Mouse (Mus musculus) thymus, postnatal 4 days (tissue): ENCODE results near the gene Krtap1-5.
"Not testable (repeated sequence)": the region's sequence is repeated elsewhere in the genome, so short reads cannot be mapped to it uniquely, and the experiment has no call there.

Source experiments
- DNase-seq: peaks from one replicate; pipeline ENCODE4 v3.0.0; 2021

Gene Krtap1-5

DNA sequence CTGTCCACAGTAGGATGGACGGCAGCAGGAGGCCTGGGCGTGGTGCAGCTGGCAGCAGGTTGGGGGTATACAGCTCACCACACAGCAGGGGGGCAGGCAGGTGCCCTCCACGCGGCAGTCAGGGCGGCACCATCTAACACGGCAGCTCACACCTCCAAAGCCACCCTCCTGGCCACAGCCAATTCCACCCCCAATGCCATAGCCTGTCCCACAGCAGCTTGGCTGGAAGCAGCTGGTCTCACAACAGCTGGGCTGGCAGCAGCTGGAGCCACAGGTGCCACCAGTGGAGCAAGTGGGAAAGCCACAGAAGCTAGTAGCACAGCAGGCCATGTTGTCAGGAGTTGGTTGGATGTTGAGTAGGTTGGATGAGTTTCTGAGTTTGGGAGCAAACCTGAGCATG lies at the start of gene Krtap1-5:
TSS of gene Krtap1-5 (minus strand) at position 381 of the 400 bp plus-strand sequence.
- no peak for DNase-seq

DNA sequence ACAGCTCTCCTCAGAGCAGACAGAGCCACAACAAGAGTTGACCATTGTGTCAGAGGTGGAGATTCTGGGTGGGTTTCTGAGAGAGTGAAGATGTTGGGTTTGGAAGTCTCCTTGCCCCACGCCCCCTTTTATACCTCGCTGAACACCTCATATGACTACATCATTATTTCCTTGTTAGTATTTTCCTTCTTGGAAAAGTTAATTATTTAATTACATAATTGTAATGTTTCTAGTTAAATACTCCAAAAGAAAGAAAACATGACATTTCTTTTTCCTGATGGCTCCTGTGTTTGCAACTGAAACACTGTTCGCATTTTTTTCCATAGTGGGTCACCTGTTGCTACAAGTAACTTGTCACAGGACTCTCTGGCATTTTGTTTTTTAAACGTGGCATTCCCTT lies 47.3 kb upstream of the Krtap1-5 start, which contains the start of gene Krtap4-1:
TSS of gene Krtap4-1 (minus strand) at position 101 of the 400 bp plus-strand sequence.
- no peak for DNase-seq

DNA sequence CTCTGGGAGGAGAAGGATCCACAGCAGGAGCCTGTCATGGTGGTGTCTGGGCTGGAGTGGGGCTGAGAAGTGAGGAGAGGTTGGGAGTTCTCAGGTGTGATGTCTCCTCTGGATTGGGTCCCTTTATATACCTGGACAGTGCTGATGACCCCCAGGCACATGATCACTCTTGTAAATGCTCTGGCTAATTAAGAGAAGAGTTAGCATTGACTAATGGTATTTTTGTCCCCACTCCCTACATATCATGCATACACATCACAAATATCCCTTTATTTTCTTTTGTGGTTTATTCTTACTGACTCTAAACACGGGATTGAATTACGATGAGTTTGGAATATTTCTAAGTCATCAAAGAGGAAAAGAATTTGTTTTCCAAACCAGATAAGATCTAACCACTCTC lies 39.5 kb upstream of the Krtap1-5 start, which contains the start of gene Gm11562:
TSS of gene Gm11562 (minus strand) at position 101 of the 400 bp plus-strand sequence.
- DNase-seq = no peak

DNA sequence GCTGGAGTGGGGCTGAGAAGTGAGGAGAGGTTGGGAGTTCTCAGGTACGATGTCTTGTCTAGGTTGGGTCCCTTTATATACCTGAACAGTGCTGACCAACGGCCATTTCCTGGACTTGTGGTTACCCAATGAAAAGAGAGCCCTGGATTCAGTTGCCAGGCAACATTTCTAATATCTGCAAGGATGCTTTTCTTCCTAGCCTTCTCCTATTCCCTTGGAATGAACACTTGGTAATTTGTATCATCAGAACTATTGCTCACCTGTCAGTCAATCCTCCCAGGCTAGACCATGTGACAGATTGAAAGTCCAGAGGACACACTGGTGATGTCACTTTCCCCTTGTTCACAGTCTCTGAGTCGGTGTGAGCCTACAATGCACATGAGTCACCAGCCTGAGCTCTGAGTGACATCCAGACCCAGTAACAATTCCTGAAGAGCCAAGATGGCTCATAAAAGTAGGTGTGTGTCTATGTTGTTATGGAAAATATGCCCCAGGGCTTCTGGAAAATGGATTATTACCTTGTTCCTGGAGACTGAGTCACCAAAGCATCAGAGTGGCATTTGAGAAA lies 34.1 kb upstream of the Krtap1-5 start, which contains the start of gene Krtap2-4:
TSS of gene Krtap2-4 (minus strand) at position 51 of the 568 bp plus-strand sequence.
- no peak for DNase-seq

DNA sequence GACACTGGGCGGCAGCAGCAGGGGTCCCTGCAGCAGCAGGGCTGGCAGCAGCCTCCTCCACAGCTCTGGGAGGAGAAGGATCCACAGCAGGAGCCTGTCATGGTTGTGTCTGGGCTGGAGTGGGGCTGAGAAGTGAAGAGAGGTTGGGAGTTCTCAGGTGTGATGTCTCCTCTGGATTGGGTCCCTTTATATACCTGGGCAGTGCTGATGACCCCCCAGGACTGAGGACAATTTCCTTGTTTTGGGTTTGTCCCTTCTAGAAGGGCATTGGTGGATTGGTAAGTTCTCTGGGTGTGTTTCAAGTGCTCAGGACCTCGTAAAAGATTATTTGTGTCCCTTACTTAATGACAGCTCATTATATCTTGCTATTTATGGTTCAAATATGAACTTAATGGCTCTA lies 29.3 kb upstream of the Krtap1-5 start, which contains the start of gene Gm11937:
TSS of gene Gm11937 (minus strand) at position 101 of the 400 bp plus-strand sequence.
- DNase-seq = not testable (repeated sequence)

DNA sequence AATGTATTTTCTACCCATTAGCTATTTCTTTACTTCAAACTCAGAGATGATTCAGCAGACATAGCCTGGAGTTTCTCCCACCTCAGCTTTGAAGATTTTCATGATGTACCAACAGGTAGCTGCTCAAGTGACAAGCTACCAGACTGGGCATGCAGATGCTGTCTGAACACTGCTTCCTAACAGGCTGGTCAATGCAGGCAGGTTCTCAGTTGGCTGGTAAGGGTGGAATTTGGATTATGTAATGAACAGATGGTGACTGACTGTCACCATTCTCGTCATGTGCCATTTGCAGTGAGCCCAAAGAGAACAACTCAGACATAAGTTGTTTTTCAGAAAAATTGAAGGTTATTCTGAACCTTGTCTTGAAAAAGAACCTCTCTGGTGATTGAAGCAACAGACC lies 28.3 kb upstream of the Krtap1-5 start:
- DNase-seq = no peak

DNA sequence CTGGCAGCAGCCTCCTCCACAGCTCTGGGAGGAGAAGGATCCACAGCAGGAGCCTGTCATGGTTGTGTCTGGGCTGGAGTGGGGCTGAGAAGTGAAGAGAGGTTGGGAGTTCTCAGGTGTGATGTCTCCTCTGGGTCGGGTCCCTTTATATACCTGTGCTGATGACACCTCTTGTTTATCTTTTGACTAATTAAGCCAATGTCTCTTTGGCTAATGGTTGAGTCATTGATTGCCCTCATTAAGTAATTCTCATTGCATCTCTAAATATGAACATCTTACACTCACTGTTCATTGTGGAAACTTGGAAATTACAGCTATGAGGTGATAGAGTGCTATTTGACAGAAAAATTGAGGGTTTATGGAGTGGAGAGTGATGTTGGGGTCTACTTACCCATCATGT lies 22.4 kb upstream of the Krtap1-5 start, which contains the start of gene Gm11938:
TSS of gene Gm11938 (minus strand) at position 101 of the 400 bp plus-strand sequence.
- DNase-seq = not testable (repeated sequence)

DNA sequence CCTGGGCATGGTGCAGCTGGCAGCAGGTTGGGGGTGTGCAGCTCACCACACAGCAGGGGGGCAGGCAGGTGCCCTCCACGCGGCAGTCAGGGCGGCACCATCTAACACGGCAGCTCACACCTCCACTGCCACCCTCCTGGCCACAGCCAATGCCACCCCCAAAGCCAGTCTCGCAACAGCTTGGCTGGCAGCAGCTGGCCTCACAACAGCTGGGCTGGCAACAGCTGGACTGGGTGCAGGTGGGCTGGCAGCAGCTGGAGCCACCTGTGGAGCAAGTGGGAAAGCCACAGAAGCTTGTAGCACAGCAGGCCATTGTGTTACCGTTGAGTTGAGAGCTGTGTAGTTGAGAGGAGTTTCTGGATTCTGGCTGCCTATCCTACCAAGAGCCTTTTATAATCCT lies 16.9 kb upstream of the Krtap1-5 start, which contains the start of gene Krtap9-3:
TSS of gene Krtap9-3 (minus strand) at position 364 of the 400 bp plus-strand sequence.
- not testable (repeated sequence) for DNase-seq

DNA sequence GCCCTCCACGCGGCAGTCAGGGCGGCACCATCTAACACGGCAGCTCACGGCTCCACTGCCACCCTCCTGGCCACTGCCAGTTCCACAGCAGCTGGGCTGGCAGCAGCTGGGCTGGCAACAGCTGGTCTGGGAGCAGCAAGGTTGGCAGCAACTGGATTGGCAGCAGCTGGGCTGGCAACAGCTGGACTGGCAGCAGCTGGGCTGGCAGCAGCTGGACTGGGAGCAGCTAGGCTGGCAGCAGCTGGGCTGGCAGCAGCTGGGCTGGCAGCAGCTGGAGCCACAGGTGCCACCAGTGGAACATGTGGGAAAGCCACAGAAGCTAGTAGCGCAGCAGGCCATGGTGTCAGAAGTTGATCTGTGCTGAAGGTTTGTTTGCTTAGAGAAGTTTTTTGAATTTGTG lies 10.2 kb upstream of the Krtap1-5 start, which contains the start of gene Krtap1-3:
TSS of gene Krtap1-3 (minus strand) at position 359 of the 400 bp plus-strand sequence.
- no peak for DNase-seq

DNA sequence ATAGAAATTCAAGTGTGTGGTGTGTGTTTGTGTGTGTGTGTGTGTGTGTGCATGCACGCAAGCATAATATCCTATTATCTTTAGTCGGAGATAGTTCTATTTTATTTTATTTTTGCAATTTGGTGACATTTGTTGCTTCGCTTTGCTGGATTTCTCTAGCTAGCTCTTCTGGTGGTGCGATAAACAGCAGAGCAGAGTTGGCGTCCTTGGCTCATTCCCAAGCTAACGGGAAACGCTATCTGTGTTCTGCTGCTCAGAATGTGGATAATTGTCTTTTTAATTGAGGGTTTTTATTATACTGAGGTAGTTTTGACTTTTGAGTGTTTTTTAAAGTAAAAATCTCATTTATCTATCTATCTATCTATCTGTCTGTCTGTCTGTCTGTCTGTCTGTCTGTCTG lies 4.3 kb upstream of the Krtap1-5 start:
- no peak for DNase-seq

DNA sequence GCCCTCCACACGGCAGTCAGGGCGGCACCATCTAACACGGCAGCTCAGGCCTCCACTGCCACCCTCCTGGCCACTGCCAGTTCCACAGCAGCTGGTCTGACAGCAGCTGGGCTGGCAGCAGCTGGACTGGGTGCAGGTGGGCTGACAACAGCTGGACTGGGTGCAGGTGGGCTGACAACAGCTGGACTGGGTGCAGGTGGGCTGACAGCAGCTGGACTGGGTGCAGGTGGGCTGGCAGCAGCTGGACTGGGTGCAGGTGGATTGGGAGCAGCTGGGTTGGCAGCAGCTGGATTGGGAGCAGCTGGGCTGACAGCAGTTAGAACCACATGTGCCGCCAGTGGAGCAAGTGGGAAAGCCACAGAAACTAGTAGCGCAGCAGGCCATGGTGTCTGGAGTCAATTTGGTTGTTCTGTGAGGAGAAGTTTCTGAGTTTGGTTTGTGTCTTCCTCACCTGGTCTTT lies 2.5 kb upstream of the Krtap1-5 start, which contains the start of gene Krtap1-4:
TSS of gene Krtap1-4 (minus strand) at position 410 of the 460 bp plus-strand sequence.
- DNase-seq = no peak

DNA sequence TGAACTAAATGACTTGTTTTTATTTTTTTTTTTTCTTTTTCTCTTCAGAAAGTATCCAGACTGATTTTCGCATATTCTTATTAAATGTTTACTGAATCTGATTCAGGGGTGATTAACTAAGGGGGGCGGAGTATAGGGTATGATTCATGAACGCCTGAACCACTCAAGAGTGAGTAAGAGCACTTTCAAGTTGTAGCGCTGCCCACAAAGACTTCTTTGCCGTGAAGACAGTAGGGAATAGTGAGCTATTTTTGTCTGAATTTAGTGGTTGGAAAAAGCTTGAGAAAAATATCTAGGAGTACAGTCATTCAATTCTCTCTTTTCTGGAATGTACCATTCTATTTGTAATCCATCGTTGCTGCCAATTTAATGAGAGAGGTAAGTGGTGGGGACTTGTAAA lies 748 bp upstream of the Krtap1-5 start:
- DNase-seq = no peak

DNA sequence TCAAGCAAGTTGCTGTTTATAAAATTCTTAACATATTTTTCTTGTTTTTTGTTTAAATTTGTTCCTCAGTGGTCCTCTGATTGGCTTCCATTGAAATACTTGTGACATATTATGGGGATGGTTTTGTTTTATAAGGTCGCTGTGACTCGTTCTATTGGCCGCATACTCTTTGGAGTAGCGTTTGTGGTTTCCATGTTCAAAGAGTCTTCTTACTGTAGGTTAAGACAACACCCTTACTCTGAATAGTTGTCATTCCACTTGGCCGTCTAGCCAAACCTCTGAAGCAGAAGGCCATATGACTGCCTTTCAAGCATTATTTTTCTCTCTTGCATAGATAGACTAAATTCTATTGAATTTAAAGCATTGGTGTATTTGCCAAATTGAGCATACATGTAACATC lies 235 bp upstream of the Krtap1-5 start:
- no peak for DNase-seq

DNA sequence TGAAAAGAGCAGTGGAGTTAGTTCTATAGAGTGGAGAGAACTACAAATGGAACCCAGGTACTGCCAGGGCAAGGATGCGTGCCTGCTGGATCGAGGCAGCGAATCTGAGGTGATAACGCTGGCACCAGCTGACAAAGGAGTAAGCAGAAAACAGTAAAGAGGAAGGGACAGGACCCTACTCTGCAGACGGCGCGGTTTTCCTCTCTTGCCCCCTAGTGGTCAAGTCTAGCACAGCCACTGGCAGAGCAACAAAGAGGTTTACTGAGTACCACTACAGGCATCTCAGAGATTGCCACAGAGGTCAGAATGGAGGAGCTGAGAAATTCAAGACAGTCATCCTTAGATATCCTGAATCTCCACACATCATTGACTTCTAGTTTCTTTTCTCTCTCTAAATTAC lies 6.7 kb downstream of the Krtap1-5 start:
- peak; percentile 78 for DNase-seq

DNA sequence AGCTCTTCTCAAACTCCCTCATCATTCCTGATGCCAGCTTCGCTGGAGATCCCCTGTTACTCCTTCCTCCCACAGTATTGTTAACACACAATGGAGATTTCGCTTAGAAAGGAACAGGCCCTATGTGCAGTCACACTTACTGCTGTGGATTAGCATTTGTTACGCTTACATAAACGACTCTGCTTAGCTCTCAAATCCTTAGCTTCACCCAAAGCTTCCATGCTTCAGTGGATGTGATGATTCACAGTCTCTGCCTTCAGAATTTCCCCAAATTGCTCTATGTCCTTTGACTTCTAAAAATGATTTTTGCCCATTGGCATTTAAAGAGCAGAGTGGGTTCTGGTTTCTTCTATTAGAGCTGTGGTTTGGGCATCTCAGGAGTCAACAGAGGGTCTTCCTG lies 7.7 kb downstream of the Krtap1-5 start:
- DNase-seq = no peak

DNA sequence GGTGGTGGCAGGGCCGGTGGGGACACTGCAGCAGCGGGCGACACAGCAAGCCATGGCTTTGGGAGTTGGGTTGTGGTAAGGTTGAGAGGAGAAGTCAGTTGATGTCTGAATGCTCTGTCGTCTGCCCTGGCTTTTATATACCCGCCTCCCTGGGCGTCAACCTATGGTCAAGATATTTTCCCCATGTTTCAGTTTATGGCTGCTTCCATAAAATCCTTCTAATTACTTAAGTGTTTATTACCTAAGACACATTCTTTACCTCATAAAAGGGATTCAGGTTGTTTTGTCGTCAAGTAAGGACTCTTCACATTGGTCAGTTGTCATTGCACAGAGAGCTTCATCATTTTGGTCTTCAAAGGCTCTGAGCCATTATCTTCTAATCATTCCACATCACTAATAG lies 14.3 kb downstream of the Krtap1-5 start, which contains the start of gene Krtap3-1:
TSS of gene Krtap3-1 (minus strand) at position 101 of the 400 bp plus-strand sequence.
- DNase-seq = no peak

DNA sequence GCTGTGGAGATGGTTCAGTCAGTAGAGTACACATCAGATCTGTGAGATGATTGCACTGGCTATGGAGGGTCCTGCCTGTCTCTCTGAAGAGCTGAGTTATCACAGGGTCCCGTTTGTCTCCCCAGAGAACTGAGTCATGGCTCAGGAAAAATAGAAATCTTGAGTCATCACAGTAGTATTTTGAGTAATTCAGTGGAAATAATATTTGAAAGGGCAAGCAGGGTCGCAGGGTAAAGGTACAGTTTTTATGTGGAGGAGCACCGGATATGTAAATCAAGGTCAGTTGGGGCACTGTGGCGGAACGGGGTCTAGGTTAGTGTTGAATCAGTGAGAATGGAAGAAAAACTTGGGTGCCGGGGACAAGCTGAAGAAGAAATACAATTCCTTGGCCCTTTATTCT lies 18.2 kb downstream of the Krtap1-5 start:
- DNase-seq = no peak

DNA sequence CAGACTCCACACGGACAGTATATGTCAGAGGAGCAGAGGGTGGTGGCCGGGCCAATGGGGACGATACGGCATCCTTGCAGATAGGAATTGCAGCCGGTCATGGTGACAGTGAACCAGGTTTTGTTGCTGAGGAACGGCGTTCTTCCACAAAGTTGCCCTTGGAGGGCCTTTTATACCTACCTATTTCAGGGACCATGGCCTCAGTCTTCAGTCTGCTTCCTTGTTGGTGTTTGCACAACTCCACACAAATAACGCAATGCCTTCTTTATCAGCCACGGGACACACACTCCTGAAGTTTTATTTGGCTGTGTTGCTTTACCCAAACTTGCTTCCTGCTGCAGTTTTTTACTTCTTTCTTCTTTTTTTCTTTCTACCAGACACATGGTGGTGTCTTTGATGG lies 21.4 kb downstream of the Krtap1-5 start, which contains the start of gene Gm11939:
TSS of gene Gm11939 (minus strand) at position 101 of the 400 bp plus-strand sequence.
- no peak for DNase-seq

DNA sequence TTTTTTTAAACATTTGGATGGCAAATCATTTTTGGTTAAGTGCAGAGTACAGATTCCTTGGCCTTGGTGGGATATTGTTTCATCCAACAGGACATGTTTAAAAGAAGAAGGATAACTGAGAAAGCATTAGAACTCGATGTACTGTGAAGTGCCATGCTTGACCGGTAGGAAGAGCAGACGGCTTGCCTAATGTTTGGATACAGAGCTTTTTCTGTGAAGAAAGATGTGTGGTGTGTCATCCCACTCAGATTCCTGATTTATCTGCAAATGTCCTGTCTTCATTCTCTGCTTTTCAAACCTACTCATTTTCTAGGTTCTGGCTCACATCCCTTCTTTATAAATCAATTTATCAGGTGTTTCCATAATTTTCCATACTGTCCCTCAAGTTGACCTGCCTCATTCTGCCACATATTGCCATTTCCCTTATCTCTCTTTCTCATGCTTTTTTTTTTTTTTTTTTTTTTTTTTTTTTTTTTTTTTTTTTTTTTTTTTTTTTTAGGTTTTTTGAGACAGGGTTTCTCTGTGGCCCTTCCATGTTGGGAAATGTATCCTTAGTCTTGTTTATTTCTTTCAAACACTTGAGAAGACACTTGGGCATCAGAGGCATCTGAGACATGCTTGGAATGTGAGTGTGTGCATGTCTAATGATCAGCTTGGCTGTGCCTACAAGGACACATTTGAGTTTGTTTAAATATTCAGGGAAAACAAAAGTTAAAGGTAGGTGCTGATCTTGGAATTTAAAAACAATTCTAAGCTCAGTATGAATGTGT lies 22.7 kb downstream of the Krtap1-5 start:
- DNase-seq = no peak

DNA sequence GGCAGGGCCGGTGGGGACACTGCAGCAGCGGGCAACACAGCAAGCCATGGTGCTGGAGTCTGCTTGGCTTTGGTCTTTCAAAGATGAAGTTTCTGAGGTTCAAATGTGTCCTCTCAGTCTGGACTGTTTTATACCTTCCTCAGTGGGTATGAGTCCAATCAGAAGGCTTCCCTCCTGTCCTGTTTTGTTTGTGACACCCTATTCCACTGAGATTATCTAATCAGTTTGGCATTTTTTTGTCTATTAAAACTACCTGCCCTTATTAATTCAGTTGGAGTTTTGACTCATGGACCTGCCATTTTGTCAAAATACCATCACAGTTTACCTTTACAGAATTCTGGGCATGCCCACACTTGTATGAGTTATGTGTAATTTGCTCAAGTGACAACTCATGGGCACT lies 24.1 kb downstream of the Krtap1-5 start, which contains the start of gene Krtap3-2:
TSS of gene Krtap3-2 (minus strand) at position 101 of the 400 bp plus-strand sequence.
- no peak for DNase-seq

DNA sequence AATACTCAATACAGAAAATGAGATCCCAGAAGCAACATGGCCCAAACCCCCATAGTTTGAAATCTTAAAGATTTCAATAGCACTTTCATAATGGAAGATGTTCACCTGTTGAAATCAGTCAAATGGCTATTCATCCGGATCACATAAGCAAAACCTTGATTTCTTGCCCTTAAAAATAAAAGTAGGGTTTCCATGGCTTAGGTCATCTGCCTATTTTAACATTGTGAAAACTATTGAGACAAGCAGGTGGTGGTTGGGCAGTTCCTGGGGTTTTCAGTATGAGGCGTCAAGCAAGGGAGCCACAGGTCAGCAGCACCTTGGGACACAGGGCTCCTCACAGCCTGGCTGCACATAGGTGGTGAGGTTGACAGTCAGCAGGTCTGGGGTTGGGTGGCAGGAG lies 24.6 kb downstream of the Krtap1-5 start:
- DNase-seq = no peak

DNA sequence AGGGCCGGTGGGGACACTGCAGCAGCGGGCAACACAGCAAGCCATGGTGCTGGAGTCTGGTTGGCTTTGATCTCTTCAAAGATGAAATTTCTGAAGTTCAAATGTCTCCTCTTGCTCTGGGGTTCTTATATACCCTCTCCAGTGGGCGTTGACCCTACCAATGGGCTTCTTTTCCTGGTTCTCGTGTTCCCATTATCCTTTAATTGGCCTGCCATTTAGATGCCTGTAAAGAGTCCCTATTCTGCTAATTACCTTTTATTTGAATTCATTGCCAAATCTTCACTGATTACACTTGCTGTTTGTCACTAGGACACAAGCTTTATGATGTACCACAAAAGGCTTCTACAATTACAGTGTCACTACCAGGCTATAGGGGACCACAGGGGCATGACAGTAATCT lies 30.1 kb downstream of the Krtap1-5 start, which contains the start of gene Krtap3-3:
TSS of gene Krtap3-3 (minus strand) at position 101 of the 400 bp plus-strand sequence.
- DNase-seq = no peak

DNA sequence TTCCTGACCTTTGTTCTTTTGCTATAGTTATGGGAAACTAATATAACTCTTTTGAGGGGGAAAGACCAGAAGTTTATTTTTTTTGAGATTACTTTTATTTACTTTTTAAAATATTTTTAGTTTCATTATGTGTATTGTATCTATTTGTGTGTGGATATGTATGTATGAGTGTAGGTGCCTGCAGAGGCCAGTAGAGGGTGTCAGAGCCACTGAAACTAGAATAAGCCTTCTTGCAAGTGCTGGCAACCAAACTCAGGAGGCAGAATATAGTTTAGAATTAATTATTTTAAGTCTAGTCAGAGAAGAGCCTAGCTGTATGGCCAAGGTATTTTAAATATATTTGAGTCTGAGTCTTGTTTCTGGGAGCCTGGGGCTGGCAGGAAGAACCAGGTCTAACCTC lies 32.9 kb downstream of the Krtap1-5 start:
- DNase-seq = no peak
